Mouse (Mus musculus): ENCODE data around the gene Ccdc28a.

Ccdc28a gene

DNA sequence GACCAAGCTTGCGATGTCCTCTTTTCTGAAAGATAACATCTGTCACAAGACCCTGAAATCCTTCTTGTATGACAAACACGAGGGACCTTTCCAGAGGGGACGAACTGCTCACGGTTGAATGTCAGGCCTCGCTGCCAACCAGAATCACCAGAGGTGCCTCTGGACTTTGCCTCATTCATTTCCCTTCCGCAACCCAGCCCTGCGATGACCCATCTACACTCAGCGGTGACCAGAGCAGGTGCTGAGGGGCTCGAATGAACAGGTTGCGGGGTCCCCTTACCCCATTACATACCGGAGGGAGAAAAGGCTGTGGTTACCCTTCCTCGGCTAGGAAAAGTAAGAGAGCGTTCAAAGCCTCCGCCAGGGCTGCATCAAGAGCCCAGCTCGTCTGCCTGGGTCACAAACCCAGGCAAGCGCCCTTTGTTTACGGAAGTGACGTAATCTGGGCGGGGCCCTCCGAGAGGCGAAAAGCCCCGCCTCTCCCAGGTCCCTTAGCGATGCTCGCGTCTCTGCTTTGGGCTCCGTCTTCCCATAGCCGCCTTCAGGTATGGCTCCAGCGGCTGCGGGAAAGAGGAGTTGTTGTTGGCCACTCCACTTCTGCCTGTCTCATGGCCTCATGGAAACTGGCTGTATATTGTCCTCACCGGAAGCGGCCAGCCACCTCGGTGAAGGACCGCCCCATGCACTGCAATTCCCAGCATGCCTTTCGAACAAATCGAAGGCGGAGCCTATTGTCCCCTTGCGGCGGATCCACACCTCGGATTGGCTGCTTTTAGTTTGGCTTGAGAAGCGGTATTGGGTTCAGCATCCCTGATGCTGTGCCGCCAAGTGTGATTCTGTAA, at the start of gene Ccdc28a:
TSS of gene Ccdc28a (minus strand) at position 439 of the 842 bp plus-strand sequence.
- DNase-seq (ENCODE audit: low read depth) = peak; percentile 98

DNA sequence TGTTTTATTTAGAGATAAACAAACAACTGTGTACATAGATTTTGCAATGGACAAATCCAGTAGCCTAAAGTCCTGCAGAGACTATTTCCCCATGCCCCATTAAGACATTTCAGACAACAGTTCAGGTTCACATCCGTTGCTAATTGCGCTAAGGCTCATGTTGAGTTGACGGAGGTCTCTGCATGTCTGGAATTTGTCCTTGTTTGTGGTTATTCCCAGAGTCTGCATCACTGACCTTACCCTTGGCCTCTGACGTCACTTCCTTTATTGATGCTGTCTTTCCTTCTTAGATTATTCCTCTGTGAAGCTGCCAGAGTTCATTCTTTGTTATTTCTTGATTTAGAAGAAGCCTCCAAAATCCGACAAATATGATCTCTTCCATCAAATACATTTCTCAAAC, 49.2 kb upstream of the Ccdc28a start:
- no peak for DNase-seq (ENCODE audit: low read depth)

GRCm38 (mm10) chr10:18276090-18276734, 41.4 kb upstream of the Ccdc28a start:
- no peak for DNase-seq (ENCODE audit: low read depth)

GRCm38 (mm10) chr10:18251345-18251744, 16.5 kb upstream of the Ccdc28a start:
- DNase-seq (ENCODE audit: low read depth) = no peak

DNA sequence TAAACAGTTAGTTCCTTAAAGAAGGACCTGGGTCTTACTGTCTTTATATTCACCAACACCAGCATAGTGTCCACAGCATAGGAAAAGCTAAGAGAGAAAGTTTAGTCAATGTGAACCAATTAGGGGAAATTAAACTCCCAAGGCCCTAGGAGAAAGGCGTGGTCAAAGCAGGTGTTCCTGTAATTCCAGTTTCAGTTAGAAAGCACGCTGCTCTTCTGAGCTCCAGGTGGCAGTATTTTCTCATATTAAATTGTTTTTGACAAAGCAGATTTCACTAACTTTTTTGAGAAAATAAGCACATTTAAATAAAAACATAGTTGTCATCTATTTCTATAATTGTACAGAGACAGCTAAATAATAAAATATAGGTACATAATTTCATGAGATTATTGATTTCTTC, 8.8 kb upstream of the Ccdc28a start:
- DNase-seq (ENCODE audit: low read depth) = peak; percentile 8

- DNase-seq (ENCODE audit: low read depth) = no peak
Measured at GRCm38 (mm10) chr10:18237191-18237590, 2.4 kb upstream of the Ccdc28a start.

GRCm38 (mm10) chr10:18236328-18236927, 1.6 kb upstream of the Ccdc28a start:
- DNase-seq (ENCODE audit: low read depth) = peak; percentile 19

DNA sequence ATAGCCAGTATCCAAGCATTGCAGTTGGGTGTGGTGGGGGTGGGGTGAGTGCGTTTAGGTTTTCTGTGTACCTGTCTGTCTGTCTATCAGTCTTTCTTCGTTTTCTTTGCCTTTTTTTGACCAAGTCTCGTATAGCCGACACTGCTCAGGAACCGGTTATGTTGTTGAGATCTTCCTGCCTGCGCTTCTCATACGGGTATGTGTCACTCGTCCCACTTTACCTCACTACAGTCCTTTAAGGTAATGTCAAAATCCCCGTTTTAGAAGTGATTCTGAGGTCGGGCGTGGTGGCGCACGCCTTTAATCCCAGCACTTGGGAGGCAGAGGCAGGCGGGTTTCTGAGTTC, 577 bp upstream of the Ccdc28a start:
- no peak for DNase-seq (ENCODE audit: low read depth)

DNA sequence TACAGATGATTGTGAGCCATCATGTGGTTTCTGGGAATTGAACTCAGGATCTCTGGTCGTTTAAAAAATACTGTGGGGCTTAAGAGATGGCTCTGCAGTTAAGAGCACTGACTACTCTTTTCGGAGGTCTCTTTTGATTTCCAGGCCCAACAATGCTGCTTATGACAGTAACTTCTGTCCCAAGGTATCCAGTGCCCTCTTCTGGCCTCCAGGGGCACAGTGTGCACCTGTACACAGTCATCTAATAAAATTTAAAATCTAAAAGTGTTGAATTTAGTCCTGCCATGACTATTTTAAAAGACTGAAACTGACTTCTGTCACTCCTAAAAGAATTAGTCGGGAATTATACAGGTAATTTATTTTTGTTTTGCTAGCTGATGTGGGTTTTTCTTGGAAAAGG, 907 bp downstream of the Ccdc28a start:
- peak; percentile 57 for DNase-seq (ENCODE audit: low read depth)

GRCm38 (mm10) chr10:18224386-18224785, 10.4 kb downstream of the Ccdc28a start:
- no peak for DNase-seq (ENCODE audit: low read depth)

DNA sequence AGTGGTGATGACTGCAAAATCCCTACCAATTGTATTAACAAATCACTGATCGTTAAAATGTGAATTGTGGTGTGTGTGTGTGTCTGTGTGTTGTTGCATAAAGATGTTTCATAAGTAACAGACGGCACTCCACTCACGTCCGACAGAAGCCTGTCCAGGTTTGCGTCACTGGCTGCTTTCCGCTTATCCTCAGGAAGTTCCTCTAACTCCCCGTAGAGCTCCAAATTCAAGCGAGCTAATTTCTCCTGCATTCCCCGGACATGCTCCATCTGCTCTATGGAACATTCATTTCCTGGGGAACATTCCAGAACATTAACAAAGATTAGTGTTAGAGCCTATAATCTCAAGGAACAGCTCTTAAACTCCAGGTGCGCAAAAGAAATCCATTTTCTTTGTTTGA, 15.4 kb downstream of the Ccdc28a start:
- no peak for DNase-seq (ENCODE audit: low read depth)

GRCm38 (mm10) chr10:18214124-18214523, 20.7 kb downstream of the Ccdc28a start:
- DNase-seq (ENCODE audit: low read depth) = no peak

- peak; percentile 41 for DNase-seq (ENCODE audit: low read depth)
Measured at GRCm38 (mm10) chr10:18213373-18213772, 21.4 kb downstream of the Ccdc28a start.

- DNase-seq (ENCODE audit: low read depth) = peak; percentile 65
Measured at GRCm38 (mm10) chr10:18210726-18211125, 24.1 kb downstream of the Ccdc28a start, which contains the start of gene Ect2l. Gene Ect2l, minus strand, starts transcription at chr10:18210890.

GRCm38 (mm10) chr10:18210119-18210518, 24.7 kb downstream of the Ccdc28a start:
- no peak for DNase-seq (ENCODE audit: low read depth)

GRCm38 (mm10) chr10:18204067-18204466, 30.7 kb downstream of the Ccdc28a start:
- DNase-seq (ENCODE audit: low read depth) = no peak

- no peak for DNase-seq (ENCODE audit: low read depth)
Measured at GRCm38 (mm10) chr10:18202401-18202800, 32.4 kb downstream of the Ccdc28a start.

DNA sequence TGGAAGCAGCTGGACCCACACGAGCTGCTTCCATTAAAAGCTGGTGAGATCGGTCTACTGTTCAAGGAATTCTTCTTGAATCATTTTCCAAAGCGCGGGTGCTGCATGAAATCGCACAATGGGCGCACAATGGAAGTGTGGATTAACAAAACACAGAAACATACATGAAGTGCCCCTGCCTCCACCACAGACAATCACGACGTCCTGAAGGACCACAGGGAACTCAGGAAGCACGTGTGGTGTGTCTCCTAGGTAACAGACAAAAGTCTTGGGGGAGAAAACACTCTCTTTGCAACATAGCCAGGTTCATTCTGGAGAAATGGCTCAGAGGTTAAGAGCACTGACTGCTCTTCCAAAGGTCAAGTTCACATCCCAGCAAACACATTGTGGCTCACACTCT, 34.1 kb downstream of the Ccdc28a start:
- DNase-seq (ENCODE audit: low read depth) = no peak

- DNase-seq (ENCODE audit: low read depth) = no peak
Measured at GRCm38 (mm10) chr10:18199919-18200318, 34.9 kb downstream of the Ccdc28a start.

DNA sequence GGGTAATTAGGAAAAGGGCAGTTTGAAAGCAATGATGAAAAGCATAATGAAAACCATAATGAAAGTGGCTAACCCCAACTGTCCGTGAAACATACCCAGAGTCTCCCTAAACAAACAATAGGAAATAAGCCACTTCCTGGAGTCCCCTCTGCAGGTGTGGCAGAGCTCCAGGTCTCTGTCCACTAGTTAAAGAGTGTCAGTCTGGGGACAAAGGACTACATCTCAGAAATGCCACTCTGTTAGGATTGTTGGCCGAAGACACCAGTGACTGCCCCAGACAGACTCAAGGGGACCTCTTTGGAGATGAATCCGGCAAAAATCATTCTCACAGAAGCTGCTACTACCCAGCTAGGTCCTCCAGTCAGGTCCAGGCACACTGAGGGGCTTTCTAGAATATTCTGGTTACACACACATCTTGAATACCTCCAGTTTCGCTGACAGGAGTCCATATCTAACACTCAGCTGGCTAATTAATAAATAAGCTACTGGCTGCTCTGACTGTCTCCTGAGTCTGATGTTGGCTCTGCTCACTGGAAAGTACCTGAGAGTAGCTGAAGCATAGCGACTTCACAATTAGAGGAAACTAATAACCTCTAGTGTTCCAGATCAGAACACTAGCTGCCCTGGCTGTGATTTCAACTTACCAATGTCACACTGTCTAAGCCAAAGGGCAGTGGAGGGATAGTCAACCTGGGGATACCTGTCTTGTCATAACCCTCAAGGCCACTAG, 36.3 kb downstream of the Ccdc28a start:
- DNase-seq (ENCODE audit: low read depth) = no peak

GRCm38 (mm10) chr10:18197206-18197979, 37.4 kb downstream of the Ccdc28a start:
- peak; percentile 93 for DNase-seq (ENCODE audit: low read depth)

DNA sequence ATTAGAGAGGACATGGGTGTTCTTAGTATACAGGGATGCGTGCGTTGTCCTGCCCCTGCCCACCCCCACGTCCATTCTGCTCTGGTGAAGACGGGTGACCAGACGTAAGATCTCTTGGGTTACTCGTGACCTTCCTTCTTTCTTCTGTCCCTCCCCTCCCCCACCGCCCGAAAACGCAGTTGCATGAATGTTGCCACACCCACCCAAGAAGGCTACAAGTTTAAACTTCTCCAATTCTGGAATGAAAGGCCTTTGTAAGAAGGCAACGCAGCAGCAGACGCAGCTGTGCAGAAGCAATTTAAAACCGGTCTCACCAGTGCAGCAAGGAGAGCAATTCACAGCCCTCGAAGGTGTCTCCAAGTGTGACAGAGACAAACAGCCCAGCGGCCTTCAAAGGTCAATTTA, 40.1 kb downstream of the Ccdc28a start:
- no peak for DNase-seq (ENCODE audit: low read depth)
